Mouse (Mus musculus): ENCODE results near the gene Adcy2. TPM values are rescaled to one million over a fixed set of nuclear protein-coding genes. Genes with fewer than 3 reads are reported as not detected.

Adcy2 gene
- polyA plus RNA-seq, 1 experiment from 2014 or later = 0.31 TPM

DNA sequence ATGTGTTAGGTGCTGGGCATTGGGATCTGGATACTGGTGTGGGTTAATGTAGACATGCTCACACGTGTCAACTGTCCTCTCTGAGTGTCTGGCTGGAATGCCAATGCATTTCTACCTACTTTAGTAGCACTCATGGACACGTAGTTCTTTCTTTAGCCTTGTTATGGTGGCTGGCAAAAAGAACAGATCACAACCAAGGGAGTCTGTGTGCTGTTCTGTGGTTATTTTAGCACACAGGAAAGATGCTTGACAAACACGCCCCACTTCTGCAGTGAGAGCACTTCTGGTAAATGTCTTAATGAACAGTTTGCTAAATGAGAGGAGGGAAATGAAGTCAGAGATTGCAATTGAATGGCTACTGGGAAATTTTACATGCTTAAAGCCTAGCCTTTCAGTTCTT, 151.1 kb downstream of the Adcy2 start:
- Histone ChIP-seq H3K27me3 (ENCODE audit: insufficient read depth, low read length) (no peaks in the 10 kb centered on the region), H3K36me3 (replicated peaks; ENCODE audit: insufficient read depth, low read length) (no peaks in the 10 kb centered on the region), H3K4me1 (ENCODE audit: insufficient read depth) (no peaks in the 10 kb centered on the region), H3K9me3 (ENCODE audit: low read length) (no peaks in the 10 kb centered on the region), H3K27ac (ENCODE audit: low read depth) (no peak overlapping the region), H3K4me3 (ENCODE audit: low read depth, low read length) (no peak overlapping the region), H3K4me2 (ENCODE audit: low read depth, low read length) (no peak overlapping the region), H3K9ac (replicated peaks) (no peak overlapping the region)
- no peak for DNase-seq
- 61% methylated on average over 3 of the region's 3 CpGs for WGBS (ENCODE audit: insufficient replicate concordance)
- TF ChIP-seq CTCF (IDR thresholded peaks at IDR 0.05; ENCODE audit: low read depth) (no peak), EP300 (IDR thresholded peaks at IDR 0.05; ENCODE audit: low read depth) (no peak)
- ATAC-seq = no peak

DNA sequence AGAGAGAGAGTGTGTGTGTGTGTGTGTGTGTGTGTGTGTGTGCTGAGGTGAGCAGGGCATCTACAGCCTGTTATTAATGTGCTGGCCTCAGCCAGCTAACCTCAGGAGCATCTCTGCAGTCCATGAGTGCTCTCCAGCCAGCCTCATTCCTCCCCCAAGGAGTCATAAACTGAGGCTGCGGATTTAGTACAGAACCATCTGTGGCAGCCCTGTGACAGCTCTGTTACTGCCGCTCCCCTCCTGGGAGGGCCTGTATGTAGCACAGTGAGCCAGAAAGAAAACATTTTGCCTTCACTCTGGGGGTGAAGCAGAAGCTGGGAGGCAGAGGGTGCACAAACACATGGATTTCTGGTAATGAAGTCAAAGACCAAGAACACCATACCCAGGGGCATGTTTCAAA, 159.8 kb downstream of the Adcy2 start:
- no peak for TF ChIP-seq EP300 (IDR thresholded peaks at IDR 0.05; ENCODE audit: low read depth)
- no peak for TF ChIP-seq CTCF (IDR thresholded peaks at IDR 0.05; ENCODE audit: low read depth)
- Histone ChIP-seq H3K36me3 (replicated peaks; ENCODE audit: insufficient read depth, low read length) (no peaks in the 10 kb centered on the region), H3K27me3 (ENCODE audit: insufficient read depth, low read length) (no peaks in the 10 kb centered on the region), H3K4me1 (ENCODE audit: insufficient read depth) (no peaks in the 10 kb centered on the region), H3K4me3 (ENCODE audit: low read depth, low read length) (no peak overlapping the region), H3K27ac (ENCODE audit: low read depth) (no peak overlapping the region), H3K9ac (replicated peaks) (no peak overlapping the region), H3K4me2 (ENCODE audit: low read depth, low read length) (no peak overlapping the region), H3K9me3 (ENCODE audit: low read length) (no peaks in the 10 kb centered on the region)
- no peak for DNase-seq
- WGBS (ENCODE audit: insufficient replicate concordance) = 35% methylated on average over 2 of the region's 2 CpGs
- ATAC-seq = no peak

DNA sequence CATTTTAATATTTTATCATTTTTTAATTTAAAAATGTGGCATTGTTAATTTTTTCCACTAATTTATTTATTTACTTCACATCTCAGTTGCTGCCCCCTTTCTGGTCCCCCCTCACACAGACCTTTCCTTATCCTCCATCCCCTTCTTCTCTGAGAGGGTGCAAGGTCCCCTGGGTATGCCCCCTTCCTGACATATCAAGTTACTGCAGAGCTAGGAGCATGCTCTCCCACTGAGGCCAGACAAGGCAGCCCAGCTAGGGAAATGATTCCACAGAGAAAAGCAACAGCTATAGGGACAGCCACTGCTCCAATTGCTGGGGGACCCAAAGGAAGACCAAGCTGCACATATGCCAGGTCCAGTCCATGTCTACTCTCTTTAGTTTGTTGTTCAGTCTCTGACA, 163.2 kb downstream of the Adcy2 start:
- Histone ChIP-seq H3K36me3 (replicated peaks; ENCODE audit: insufficient read depth, low read length) (no peaks in the 10 kb centered on the region), H3K9ac (replicated peaks) (no peak overlapping the region), H3K4me2 (ENCODE audit: low read depth, low read length) (no peak overlapping the region), H3K4me3 (ENCODE audit: low read depth, low read length) (no peak overlapping the region), H3K27me3 (ENCODE audit: insufficient read depth, low read length) (no peaks in the 10 kb centered on the region), H3K9me3 (ENCODE audit: low read length) (no peaks in the 10 kb centered on the region), H3K4me1 (ENCODE audit: insufficient read depth) (no peaks in the 10 kb centered on the region), H3K27ac (ENCODE audit: low read depth) (no peak overlapping the region)
- no peak for ATAC-seq
- DNase-seq = no peak
- TF ChIP-seq EP300 (IDR thresholded peaks at IDR 0.05; ENCODE audit: low read depth) (no peak), CTCF (IDR thresholded peaks at IDR 0.05; ENCODE audit: low read depth) (no peak)

DNA sequence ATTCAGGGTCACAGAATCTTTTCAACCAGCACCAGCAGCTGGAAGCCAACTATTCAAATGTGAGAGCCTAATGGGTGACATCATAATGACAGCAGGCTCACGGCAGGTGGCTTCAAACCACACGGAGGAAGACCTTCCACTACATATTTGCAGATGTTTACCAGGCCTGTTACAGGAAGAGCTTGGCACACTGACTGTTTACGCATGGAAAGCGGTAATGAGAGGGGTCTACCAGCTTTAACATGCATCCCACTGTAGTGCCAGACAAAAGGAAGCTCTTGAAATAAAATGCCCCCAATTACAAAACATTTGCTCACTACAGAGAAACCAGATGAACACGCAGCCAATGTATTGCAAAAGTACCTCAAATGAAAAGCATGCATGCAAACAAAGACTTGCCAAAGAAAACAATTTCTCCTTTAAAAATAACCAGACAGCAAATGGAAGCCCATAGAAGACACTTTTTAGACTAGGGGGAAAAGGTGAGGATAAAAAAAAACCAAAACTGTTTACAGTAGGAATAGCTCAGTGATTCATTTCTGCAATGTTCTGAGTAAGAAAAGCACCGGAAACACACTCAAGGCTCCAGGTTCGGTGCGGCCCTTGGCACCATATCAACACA, 163.8 kb downstream of the Adcy2 start:
- H3K4me3 ChIP-seq (ENCODE audit: low read depth, low read length) = no peak overlapping the region
- WGBS (ENCODE audit: insufficient replicate concordance) = 61% methylated on average over 8 of the region's 8 CpGs
- TF ChIP-seq EP300 (IDR thresholded peaks at IDR 0.05; ENCODE audit: low read depth) = no peak
- no peak for TF ChIP-seq CTCF (IDR thresholded peaks at IDR 0.05; ENCODE audit: low read depth)
- H3K4me1 ChIP-seq (ENCODE audit: insufficient read depth) = no peaks in the 10 kb centered on the region
- DNase-seq = no peak
- H3K9me3 ChIP-seq (ENCODE audit: low read length) = no peaks in the 10 kb centered on the region
- no peak overlapping the region for H3K4me2 ChIP-seq (ENCODE audit: low read depth, low read length)
- no peak for ATAC-seq
- H3K27me3 ChIP-seq (ENCODE audit: insufficient read depth, low read length) = no peaks in the 10 kb centered on the region
- no peaks in the 10 kb centered on the region for H3K36me3 ChIP-seq (replicated peaks; ENCODE audit: insufficient read depth, low read length)
- no peak overlapping the region for H3K27ac ChIP-seq (ENCODE audit: low read depth)
- H3K9ac ChIP-seq (replicated peaks) = no peak overlapping the region

DNA sequence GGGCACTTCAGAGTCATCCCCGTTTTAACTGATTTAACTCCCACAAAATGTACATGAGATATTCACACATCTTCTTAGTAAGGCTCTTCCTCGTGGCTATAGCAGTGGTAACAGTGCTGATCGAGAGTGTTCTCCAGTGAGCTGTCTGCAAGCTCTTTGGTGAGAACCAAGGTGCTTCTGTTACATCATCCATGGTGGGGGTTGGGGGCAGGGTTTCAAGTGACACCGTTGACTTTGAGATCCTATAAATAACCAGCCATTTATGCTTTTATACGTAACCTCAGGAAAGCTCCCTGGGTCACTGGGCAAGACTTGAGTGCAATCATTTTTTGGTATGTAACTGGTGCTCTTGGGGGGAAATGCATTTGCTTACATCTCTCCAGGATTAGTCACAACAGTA, 167.2 kb downstream of the Adcy2 start:
- DNase-seq = no peak

DNA sequence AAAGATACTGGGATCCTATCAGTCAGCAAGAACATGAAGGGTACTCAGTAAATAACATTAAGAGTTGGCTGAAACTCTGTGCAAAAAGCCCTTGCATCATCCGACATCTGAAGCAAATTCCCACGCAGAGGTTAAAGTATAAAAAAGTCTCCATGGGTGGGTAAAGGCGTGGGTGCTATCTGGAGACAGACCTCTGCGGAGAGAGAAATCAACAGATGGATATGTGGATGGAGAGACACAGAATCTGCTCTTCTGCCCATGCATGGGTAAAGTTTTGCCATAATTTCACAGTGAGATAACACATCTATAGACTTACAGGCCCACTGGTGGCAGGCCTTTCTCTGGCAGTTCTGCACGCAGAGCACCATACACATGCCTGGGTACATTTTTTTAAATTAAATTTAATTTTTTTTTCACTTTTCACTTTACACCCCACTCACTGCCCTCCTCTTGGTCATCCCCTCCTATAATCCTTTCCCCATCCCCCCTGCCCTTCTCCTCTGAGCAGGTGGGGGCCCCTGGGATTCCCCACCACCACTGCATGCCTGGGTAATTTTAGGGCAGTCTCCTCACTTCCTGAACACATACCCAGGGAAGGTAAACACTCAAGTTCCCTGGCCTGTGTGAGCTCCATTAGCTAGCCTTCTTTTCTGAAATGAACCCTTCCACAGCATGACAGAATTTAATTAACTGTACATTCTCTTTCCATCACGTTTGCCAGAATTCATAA, 169.1 kb downstream of the Adcy2 start:
- Histone ChIP-seq H3K4me2 (ENCODE audit: low read depth, low read length) (no peak overlapping the region), H3K4me1 (ENCODE audit: insufficient read depth) (no peaks in the 10 kb centered on the region), H3K4me3 (ENCODE audit: low read depth, low read length) (no peak overlapping the region), H3K27me3 (ENCODE audit: insufficient read depth, low read length) (no peaks in the 10 kb centered on the region), H3K36me3 (replicated peaks; ENCODE audit: insufficient read depth, low read length) (no peaks in the 10 kb centered on the region), H3K27ac (ENCODE audit: low read depth) (no peak overlapping the region), H3K9me3 (ENCODE audit: low read length) (no peaks in the 10 kb centered on the region), H3K9ac (replicated peaks) (no peak overlapping the region)
- DNase-seq (no peak), ATAC-seq (no peak)
- TF ChIP-seq CTCF (IDR thresholded peaks at IDR 0.05; ENCODE audit: low read depth) = no peak
- TF ChIP-seq EP300 (IDR thresholded peaks at IDR 0.05; ENCODE audit: low read depth) = no peak
- 72% methylated on average over 6 of the region's 6 CpGs for WGBS (ENCODE audit: insufficient replicate concordance)

More for the DNA sequence above, 167.2 kb downstream of the Adcy2 start:
- H3K4me2 ChIP-seq (ENCODE audit: low read depth, low read length) = no peak overlapping the region
- no peaks in the 10 kb centered on the region for H3K4me1 ChIP-seq (ENCODE audit: insufficient read depth)
- H3K9me3 ChIP-seq (ENCODE audit: low read length) = no peaks in the 10 kb centered on the region
- no peaks in the 10 kb centered on the region for H3K36me3 ChIP-seq (replicated peaks; ENCODE audit: insufficient read depth, low read length)
- no peak overlapping the region for H3K27ac ChIP-seq (ENCODE audit: low read depth)
- H3K4me3 ChIP-seq (ENCODE audit: low read depth, low read length) = no peak overlapping the region
- no peak overlapping the region for H3K9ac ChIP-seq (replicated peaks)
- no peaks in the 10 kb centered on the region for H3K27me3 ChIP-seq (ENCODE audit: insufficient read depth, low read length)
- ATAC-seq = no peak
- 76% methylated on average over 5 of the region's 5 CpGs for WGBS (ENCODE audit: insufficient replicate concordance)
- TF ChIP-seq EP300 (IDR thresholded peaks at IDR 0.05; ENCODE audit: low read depth) (no peak), CTCF (IDR thresholded peaks at IDR 0.05; ENCODE audit: low read depth) (no peak)

Data from liver, postnatal 0 days (tissue).